Mouse (Mus musculus) midbrain, embryonic 10.5 days (tissue): ENCODE measurements around the gene Pfdn2. TPM values are rescaled to one million over a fixed set of nuclear protein-coding genes. Genes with fewer than 3 reads are reported as not detected.
"Not testable (repeated sequence)": the region's sequence is repeated elsewhere in the genome, so short reads cannot be mapped to it uniquely, and the experiment has no call there.

Experiments
- DNase-seq: peaks from one replicate; pipeline ENCODE4 v3.0.0-alpha.2; 2017; ENCODE audit warnings: low spot score
- H3K27ac ChIP-seq: fragments of 300-500 bp; sonication (generic); replicated peaks from 2 replicates; pipeline ENCODE4 v1.5.1; 2016; ENCODE audit warnings: mild to moderate bottlenecking
- H3K27me3 ChIP-seq: fragments of 300-500 bp; sonication (generic); 2 replicates; pipeline ENCODE4 v1.6.1; 2016; ENCODE audit warnings: low read depth, mild to moderate bottlenecking; ENCODE audit not compliant: poor library complexity, severe bottlenecking
- H3K36me3 ChIP-seq: fragments of 300-500 bp; sonication (generic); 2 replicates; pipeline ENCODE4 v1.6.1; 2016; ENCODE audit warnings: mild to moderate bottlenecking, moderate library complexity
- H3K4me1 ChIP-seq: fragments of 300-500 bp; sonication (generic); 2 replicates; pipeline ENCODE4 v1.6.1; 2016
- H3K4me3 ChIP-seq: fragments of 300-500 bp; sonication (generic); 2 replicates; pipeline ENCODE4 v1.5.1; 2016; ENCODE audit warnings: mild to moderate bottlenecking, moderate library complexity
- H3K9me3 ChIP-seq: fragments of 300-500 bp; sonication (generic); replicated peaks from 2 replicates; pipeline ENCODE4 v1.6.1; 2016; ENCODE audit warnings: mild to moderate bottlenecking
- WGBS: fragments of 180-500 bp; shearing (Covaris S2); methylation state at CpG from one replicate; pipeline ENCODE4 v1.1.7; 2016; 5-methylcytosine and 5-hydroxymethylcytosine counted together
- polyA plus RNA-seq: library from polyadenylated mRNA; unstranded; fragments of >200 nt; fragmentation: Nextera tagmentation; extraction: Ambion mirVana; gene quantifications from 2 replicates; pipeline ENCODE4 v1.2.1, GENCODE M21; 2016

The Pfdn2 gene
- 146 and 155 TPM in 2 replicates for polyA plus RNA-seq

- H3K9me3 ChIP-seq = peaks cover 7% of the 10 kb centered on the region
- peak within 1 kb of the TSS; percentile 94 for H3K4me3 ChIP-seq
- H3K36me3 ChIP-seq = peaks cover 49% of the 10 kb centered on the region
- H3K27ac ChIP-seq = peak within 1 kb of the TSS; percentile 90
- peaks cover 40% of the 10 kb centered on the region for H3K4me1 ChIP-seq
- WGBS = 2% methylated on average over 53 of the region's 53 CpGs
- no peaks in the 10 kb centered on the region for H3K27me3 ChIP-seq
- peak; percentile 95 for DNase-seq
Observed at GRCm38 (mm10) chr1:171345225-171346094, at the start of gene Pfdn2, which contains the start of gene Nit1. TSS of gene Pfdn2 (plus strand) at chr1:171345670. TSS of gene Nit1 (minus strand) at chr1:171345646.

- DNase-seq = no peak
- no peak overlapping the region for H3K27ac ChIP-seq
- no peak overlapping the region for H3K4me3 ChIP-seq
- H3K27me3 ChIP-seq = peaks cover 33% of the 10 kb centered on the region
- H3K4me1 ChIP-seq = peaks cover 8% of the 10 kb centered on the region
- H3K36me3 ChIP-seq = no peaks in the 10 kb centered on the region
- WGBS = 79% methylated on average over 3 of the region's 3 CpGs
- no peaks in the 10 kb centered on the region for H3K9me3 ChIP-seq
Observed at GRCm38 (mm10) chr1:171298226-171298625, 47.2 kb upstream of the Pfdn2 start.

- not testable (repeated sequence) for H3K27ac ChIP-seq, H3K4me3 ChIP-seq, H3K27me3 ChIP-seq, H3K4me1 ChIP-seq, DNase-seq, H3K36me3 ChIP-seq, H3K9me3 ChIP-seq
- 70% methylated on average over 5 of the region's 5 CpGs for WGBS
Observed at GRCm38 (mm10) chr1:171306157-171306556, 39.3 kb upstream of the Pfdn2 start.

GRCm38 (mm10) chr1:171309321-171309720 is 36.1 kb upstream of the Pfdn2 start:
- Histone ChIP-seq H3K4me1 (no peaks in the 10 kb centered on the region), H3K9me3 (no peaks in the 10 kb centered on the region), H3K27me3 (no peaks in the 10 kb centered on the region), H3K27ac (no peak overlapping the region), H3K36me3 (no peaks in the 10 kb centered on the region), H3K4me3 (no peak overlapping the region)
- whole genome bisulfite sequencing = 83% methylated on average over 2 of the region's 2 CpGs
- DNase-seq = no peak

GRCm38 (mm10) chr1:171319748-171320147 is 25.7 kb upstream of the Pfdn2 start:
- no peak for DNase-seq
- Histone ChIP-seq H3K4me1 (peaks cover 6% of the 10 kb centered on the region; the same call in 1 of the 2 replicates), H3K27ac (no peak overlapping the region), H3K27me3 (no peaks in the 10 kb centered on the region), H3K9me3 (no peaks in the 10 kb centered on the region; the same call in 1 of the 2 replicates), H3K4me3 (no peak overlapping the region), H3K36me3 (peaks cover under 1% of the 10 kb centered on the region; the same call in 1 of the 2 replicates)
- WGBS = 11% methylated on average over 7 of the region's 7 CpGs

- Histone ChIP-seq H3K27ac (no peak overlapping the region), H3K4me3 (no peak overlapping the region), H3K27me3 (no peaks in the 10 kb centered on the region), H3K9me3 (no peaks in the 10 kb centered on the region; the same call in 1 of the 2 replicates), H3K36me3 (peaks cover 4% of the 10 kb centered on the region; the same call in 1 of the 2 replicates), H3K4me1 (peaks cover 6% of the 10 kb centered on the region; the same call in 1 of the 2 replicates)
- WGBS = 7% methylated on average over 5 of the region's 5 CpGs
- DNase-seq = no peak
Observed at GRCm38 (mm10) chr1:171320151-171320550, 25.3 kb upstream of the Pfdn2 start.

GRCm38 (mm10) chr1:171321415-171321814 is 24.1 kb upstream of the Pfdn2 start:
- H3K36me3 ChIP-seq = peaks cover 4% of the 10 kb centered on the region; the same call in 1 of the 2 replicates
- H3K9me3 ChIP-seq = no peaks in the 10 kb centered on the region
- DNase-seq = no peak
- H3K4me1 ChIP-seq = peaks cover 6% of the 10 kb centered on the region; the same call in 1 of the 2 replicates
- no peak overlapping the region for H3K4me3 ChIP-seq
- H3K27me3 ChIP-seq = no peaks in the 10 kb centered on the region
- no peak overlapping the region for H3K27ac ChIP-seq

GRCm38 (mm10) chr1:171322012-171322411 is 23.5 kb upstream of the Pfdn2 start:
- Histone ChIP-seq H3K4me3 (no peak overlapping the region), H3K9me3 (no peaks in the 10 kb centered on the region), H3K4me1 (peaks cover 6% of the 10 kb centered on the region; the same call in 1 of the 2 replicates), H3K27ac (no peak overlapping the region), H3K36me3 (peaks cover 4% of the 10 kb centered on the region; the same call in 1 of the 2 replicates), H3K27me3 (no peaks in the 10 kb centered on the region)
- WGBS = 61% methylated on average over 1 of the region's 1 CpGs
- no peak for DNase-seq

- WGBS = 84% methylated on average over 2 of the region's 2 CpGs
- Histone ChIP-seq H3K4me3 (no peak overlapping the region), H3K27ac (no peak overlapping the region), H3K27me3 (no peaks in the 10 kb centered on the region), H3K36me3 (peaks cover 4% of the 10 kb centered on the region; the same call in 1 of the 2 replicates), H3K9me3 (no peaks in the 10 kb centered on the region), H3K4me1 (peaks cover 21% of the 10 kb centered on the region)
- no peak for DNase-seq
Observed at GRCm38 (mm10) chr1:171325571-171325970, 19.9 kb upstream of the Pfdn2 start.

- 88% methylated on average over 4 of the region's 4 CpGs for WGBS
- H3K27me3 ChIP-seq, DNase-seq, H3K36me3 ChIP-seq, H3K27ac ChIP-seq, H3K4me3 ChIP-seq, H3K9me3 ChIP-seq: not testable (repeated sequence)
- H3K4me1 ChIP-seq = peaks cover 31% of the 10 kb centered on the region
Observed at GRCm38 (mm10) chr1:171326588-171326987, 18.9 kb upstream of the Pfdn2 start.

- 48% methylated on average over 9 of the region's 9 CpGs for WGBS
- no peaks in the 10 kb centered on the region for H3K27me3 ChIP-seq
- peak overlapping the region; percentile 100 for H3K27ac ChIP-seq
- H3K4me1 ChIP-seq = peaks cover 38% of the 10 kb centered on the region
- H3K9me3 ChIP-seq = no peaks in the 10 kb centered on the region
- no peak for DNase-seq
- H3K4me3 ChIP-seq = peak overlapping the region; percentile 88
- peaks cover 11% of the 10 kb centered on the region; the same call in 1 of the 2 replicates for H3K36me3 ChIP-seq
Observed at GRCm38 (mm10) chr1:171328244-171328643, 17.2 kb upstream of the Pfdn2 start.

GRCm38 (mm10) chr1:171328839-171329432 is 16.5 kb upstream of the Pfdn2 start, which contains the start of gene Dedd:
TSS of gene Dedd (plus strand) at chr1:171329145.
- under 1% methylated on average over 38 of the region's 48 CpGs for WGBS
- peaks cover 11% of the 10 kb centered on the region; the same call in 1 of the 2 replicates for H3K36me3 ChIP-seq
- peak within 1 kb of the TSS; percentile 88 for H3K4me3 ChIP-seq
- no peaks in the 10 kb centered on the region for H3K27me3 ChIP-seq
- peak within 1 kb of the TSS; percentile 100 for H3K27ac ChIP-seq
- peaks cover 39% of the 10 kb centered on the region for H3K4me1 ChIP-seq
- DNase-seq = peak; percentile 94
- H3K9me3 ChIP-seq = no peaks in the 10 kb centered on the region
